Mouse (Mus musculus): ENCODE data around the gene Evx1. TPM values are rescaled to one million over a fixed set of nuclear protein-coding genes. Genes with fewer than 3 reads are reported as not detected.
"Not testable (repeated sequence)": the region's sequence is repeated elsewhere in the genome, so short reads cannot be mapped to it uniquely, and the experiment has no call there.

Gene Evx1
- polyA plus RNA-seq, 1 experiment from 2014 or later: 1.5 TPM

DNA sequence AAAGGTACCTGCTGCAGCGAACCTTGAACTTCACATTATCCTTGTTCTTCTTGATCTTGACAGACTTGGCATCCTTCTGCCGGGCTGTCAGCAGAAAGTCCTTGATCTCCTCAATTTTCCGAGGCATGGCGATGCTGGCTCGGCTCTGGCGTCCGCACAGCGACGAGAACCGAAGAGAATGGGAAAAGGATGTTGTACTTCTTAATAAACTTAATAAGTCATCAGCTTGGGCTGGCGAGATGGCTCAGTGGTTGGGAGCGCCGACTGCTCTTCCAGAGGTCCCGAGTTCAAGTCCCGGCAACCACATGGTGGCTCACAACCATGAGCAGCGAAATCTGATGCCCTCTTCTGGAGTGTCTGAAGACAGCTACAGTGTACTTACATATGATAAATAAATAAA lies 33.5 kb downstream of the Evx1 start:
- H3K4me1 ChIP-seq (ENCODE audit: control insufficient read depth, insufficient read depth, low read depth, low read length); H3K27ac ChIP-seq (ENCODE audit: low read depth, low read length); H3K9ac ChIP-seq (ENCODE audit: low read depth, low read length); H3K4me2 ChIP-seq (ENCODE audit: low read length); H3K9me3 ChIP-seq (ENCODE audit: control insufficient read depth, low read length); H3K4me3 ChIP-seq (ENCODE audit: low read length); H3K27me3 ChIP-seq (replicated peaks; ENCODE audit: control insufficient read depth, insufficient read depth, low read length); H3K36me3 ChIP-seq (ENCODE audit: control insufficient read depth, insufficient read depth, low read length); ATAC-seq: not testable (repeated sequence)
- 96% methylated on average over 16 of the region's 16 CpGs for WGBS

DNA sequence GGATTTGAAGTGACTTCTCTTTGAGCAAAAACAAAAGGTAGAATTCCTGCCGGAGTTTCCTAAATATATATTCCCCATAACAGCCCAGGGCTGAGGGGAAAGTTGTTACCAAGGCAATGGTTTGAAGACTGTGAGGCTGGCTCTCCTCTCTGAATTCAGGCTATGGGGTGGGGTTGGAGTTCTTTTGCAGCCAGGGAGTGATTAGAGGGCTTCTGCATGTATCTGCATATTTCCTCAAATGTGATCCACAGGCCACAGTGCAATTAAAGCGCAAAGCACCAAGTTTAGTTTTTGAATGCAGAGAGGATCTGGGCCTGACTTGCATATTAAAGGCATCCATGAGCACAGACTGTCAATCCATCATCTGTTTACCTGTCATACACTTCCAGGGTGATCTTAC lies 52.7 kb downstream of the Evx1 start:
- H3K4me3 ChIP-seq (ENCODE audit: low read length): no peak overlapping the region
- H3K36me3 ChIP-seq (ENCODE audit: control insufficient read depth, insufficient read depth, low read length): no peaks in the 10 kb centered on the region
- no peaks in the 10 kb centered on the region for H3K27me3 ChIP-seq (replicated peaks; ENCODE audit: control insufficient read depth, insufficient read depth, low read length)
- 50% methylated on average over 2 of the region's 2 CpGs for WGBS
- H3K9ac ChIP-seq (ENCODE audit: low read depth, low read length): no peak overlapping the region
- H3K4me1 ChIP-seq (ENCODE audit: control insufficient read depth, insufficient read depth, low read depth, low read length): 0 out of 2 replicates have a peak, but pooled peaks cover 2% of the 10 kb centered on the region
- no peak overlapping the region for H3K27ac ChIP-seq (ENCODE audit: low read depth, low read length)
- ATAC-seq: no peak
- H3K4me2 ChIP-seq (ENCODE audit: low read length): no peak overlapping the region
- H3K9me3 ChIP-seq (ENCODE audit: control insufficient read depth, low read length): no peaks in the 10 kb centered on the region

DNA sequence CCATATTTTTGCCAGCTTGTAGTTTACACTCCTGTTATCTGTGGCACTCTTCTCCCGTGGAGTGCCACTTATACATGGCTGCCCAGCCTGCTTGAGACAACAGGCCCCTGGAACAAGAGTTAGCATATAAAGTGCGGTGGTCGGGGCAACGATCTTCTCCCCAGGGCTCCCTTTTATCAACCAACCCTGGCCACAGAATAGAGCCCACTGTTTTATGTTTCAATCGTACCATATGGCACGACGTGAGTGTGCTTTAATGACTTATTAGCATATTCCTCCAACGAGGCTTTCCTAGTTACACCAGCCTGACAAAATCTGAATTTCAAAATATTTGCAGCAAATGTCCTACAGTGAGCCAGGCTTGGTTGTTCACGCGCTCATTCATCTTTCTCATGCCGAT lies 53.2 kb downstream of the Evx1 start:
- ATAC-seq: no peak
- Histone ChIP-seq H3K4me2 (ENCODE audit: low read length) (no peak overlapping the region), H3K9me3 (ENCODE audit: control insufficient read depth, low read length) (no peaks in the 10 kb centered on the region), H3K36me3 (ENCODE audit: control insufficient read depth, insufficient read depth, low read length) (no peaks in the 10 kb centered on the region), H3K27me3 (replicated peaks; ENCODE audit: control insufficient read depth, insufficient read depth, low read length) (no peaks in the 10 kb centered on the region), H3K4me1 (ENCODE audit: control insufficient read depth, insufficient read depth, low read depth, low read length) (0 out of 2 replicates have a peak, but pooled peaks cover 2% of the 10 kb centered on the region), H3K9ac (ENCODE audit: low read depth, low read length) (no peak overlapping the region), H3K4me3 (ENCODE audit: low read length) (no peak overlapping the region), H3K27ac (ENCODE audit: low read depth, low read length) (no peak overlapping the region)
- 13% methylated on average over 11 of the region's 11 CpGs for WGBS

DNA sequence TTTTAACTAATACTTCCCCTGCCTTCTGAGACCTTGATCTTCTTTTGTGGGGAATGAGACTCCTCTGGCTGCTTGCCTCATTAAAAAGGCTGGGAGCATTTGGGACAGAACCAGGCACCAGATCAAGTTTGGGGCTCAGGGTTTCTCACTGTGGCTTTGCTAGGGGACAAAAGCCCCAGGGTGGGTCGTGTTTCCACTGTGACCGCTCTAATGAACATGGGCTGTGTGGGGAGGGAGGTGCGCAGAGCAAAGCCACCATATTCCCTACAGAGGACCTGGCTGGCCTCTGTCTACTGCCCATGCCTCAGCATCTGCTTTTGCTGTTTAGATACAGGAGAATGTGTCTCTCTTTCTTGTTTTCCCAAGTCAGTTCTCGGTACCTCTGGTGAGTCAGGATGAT lies 53.8 kb downstream of the Evx1 start:
- no peak overlapping the region for H3K4me3 ChIP-seq (ENCODE audit: low read length)
- WGBS: 46% methylated on average over 4 of the region's 4 CpGs
- no peak overlapping the region for H3K27ac ChIP-seq (ENCODE audit: low read depth, low read length)
- H3K4me2 ChIP-seq (ENCODE audit: low read length): no peak overlapping the region
- no peaks in the 10 kb centered on the region for H3K27me3 ChIP-seq (replicated peaks; ENCODE audit: control insufficient read depth, insufficient read depth, low read length)
- no peaks in the 10 kb centered on the region for H3K9me3 ChIP-seq (ENCODE audit: control insufficient read depth, low read length)
- no peaks in the 10 kb centered on the region for H3K36me3 ChIP-seq (ENCODE audit: control insufficient read depth, insufficient read depth, low read length)
- no peak for ATAC-seq
- H3K9ac ChIP-seq (ENCODE audit: low read depth, low read length): no peak overlapping the region
- 0 out of 2 replicates have a peak, but pooled peaks cover 2% of the 10 kb centered on the region for H3K4me1 ChIP-seq (ENCODE audit: control insufficient read depth, insufficient read depth, low read depth, low read length)

Other genes starting within 250 kb of the Evx1 start
- 1.8 and 2.0 TPM in 2 replicates for gene Hoxa1, start 155.2 kb upstream of the Evx1 start, polyA plus RNA-seq (2015; fragmentation: Nextera tagmentation; extraction: Ambion mirVana)
- gene Hoxa2, start 148.7 kb upstream of the Evx1 start, polyA plus RNA-seq (2015; fragmentation: Nextera tagmentation; extraction: Ambion mirVana): 20.3 and 22.5 TPM in 2 replicates
- 3.4 and 3.6 TPM in 2 replicates for gene 5730596B20Rik, start 136.0 kb upstream of the Evx1 start, polyA plus RNA-seq (2015; fragmentation: Nextera tagmentation; extraction: Ambion mirVana)
- 5.6 and 8.8 TPM in 2 replicates for gene Hoxa4, start 121.7 kb upstream of the Evx1 start, polyA plus RNA-seq (2015; fragmentation: Nextera tagmentation; extraction: Ambion mirVana)
- 85.9 and 106 TPM in 2 replicates for gene Hoxa5, start 108.9 kb upstream of the Evx1 start, polyA plus RNA-seq (2015; fragmentation: Nextera tagmentation; extraction: Ambion mirVana)
- 9.4 and 9.9 TPM in 2 replicates for gene Hoxa6, start 104.8 kb upstream of the Evx1 start, polyA plus RNA-seq (2015; fragmentation: Nextera tagmentation; extraction: Ambion mirVana)
- gene Hoxa3, start 100.2 kb upstream of the Evx1 start, polyA plus RNA-seq (2015; fragmentation: Nextera tagmentation; extraction: Ambion mirVana): 12.9 and 13.9 TPM in 2 replicates
- gene Gm28308, start 100.2 kb upstream of the Evx1 start, polyA plus RNA-seq (2015; fragmentation: Nextera tagmentation; extraction: Ambion mirVana): not detected in 2 replicates
- gene Hoxa7, start 91.6 kb upstream of the Evx1 start, polyA plus RNA-seq (2015; fragmentation: Nextera tagmentation; extraction: Ambion mirVana): 9.0 and 21.1 TPM in 2 replicates
- 0.48 and 2.4 TPM in 2 replicates for gene Hoxa9, start 82.4 kb upstream of the Evx1 start, polyA plus RNA-seq (2015; fragmentation: Nextera tagmentation; extraction: Ambion mirVana)
- gene Hoxa10, start 72.6 kb upstream of the Evx1 start, polyA plus RNA-seq (2015; fragmentation: Nextera tagmentation; extraction: Ambion mirVana): 0.70 TPM in 1 of 2 replicates, not detected in the other
- gene Hoxa11, start 67.7 kb upstream of the Evx1 start, polyA plus RNA-seq (2015; fragmentation: Nextera tagmentation; extraction: Ambion mirVana): not detected in 2 replicates
- not detected in 2 replicates for gene Hoxa13, start 52.6 kb upstream of the Evx1 start, polyA plus RNA-seq (2015; fragmentation: Nextera tagmentation; extraction: Ambion mirVana)

Data from hindbrain, embryonic 16.5 days (tissue).